In genomic region chr11:93643436-93643835, GRCm38 (mm10) we compare ENCODE assay signal across 21 mouse cellular contexts.
DNase-seq lines count a peak whose midpoint lies in the region; ATAC-seq and TF ChIP-seq lines count a peak whose summit lies in the region.
"Had no signal": no experiment of that assay in that cellular context is flagged by ENCODE, and none has a peak within 500 bp of the region (broad histone marks: within the 10 kb centered on the region; RNA-seq: fewer than 3 reads in every experiment).

No protein-coding gene starts in this region.

- 18% methylated on average over 9 of the region's 9 CpGs for WGBS in cerebellum, adult 2 months
- 91% methylated on average over 9 of the region's 9 CpGs for WGBS in hindbrain, embryonic 12.5 days
- 95% methylated on average over 9 of the region's 9 CpGs for WGBS in thymus, adult 2 months

- peak; percentile 35; the same call in 1 of the 2 replicates for ATAC-seq in frontal cortex, adult (ENCODE audit: low TSS enrichment)
- ATAC-seq in hindbrain, embryonic 12.5 days (ENCODE audit: low FRiP score), result no peak

- no peaks in the 10 kb centered on the region for H3K9me3 ChIP-seq in hindbrain, embryonic 12.5 days (replicated peaks)
- H3K9me3 ChIP-seq: embryonic facial prominence, embryonic 10.5 days; heart, embryonic 15.5 days; kidney, embryonic 15.5 days; limb, embryonic 10.5 days; stomach, embryonic 15.5 days had no signal

- H3K4me3 ChIP-seq in cerebellum, adult 2 months (replicated peaks; ENCODE audit: insufficient read depth, low read depth, low read length), result no peak overlapping the region
- H3K4me3 ChIP-seq in hindbrain, embryonic 12.5 days, result no peak overlapping the region
- H3K4me3 ChIP-seq in thymus, adult 2 months (ENCODE audit: control insufficient read depth, insufficient read depth, low read length), result no peak overlapping the region
- H3K4me3 ChIP-seq: embryonic facial prominence, embryonic 10.5 days; erythroblast, embryonic 14.5 days; heart, adult 2 months; heart, embryonic 15.5 days; kidney, embryonic 15.5 days; limb, embryonic 10.5 days; stomach, embryonic 15.5 days had no signal

- peaks cover 22% of the 10 kb centered on the region; the same call in 1 of the 2 replicates for H3K4me1 ChIP-seq in cerebellum, adult 2 months (ENCODE audit: control insufficient read depth, insufficient read depth, low read length)
- H3K4me1 ChIP-seq in hindbrain, embryonic 12.5 days, result peaks cover 5% of the 10 kb centered on the region; the same call in 1 of the 2 replicates
- H3K4me1 ChIP-seq in thymus, adult 2 months (replicated peaks; ENCODE audit: control insufficient read depth, insufficient read depth, low read length), result no peaks in the 10 kb centered on the region
- H3K4me1 ChIP-seq: embryonic facial prominence, embryonic 10.5 days; kidney, embryonic 15.5 days; limb, embryonic 10.5 days; stomach, embryonic 15.5 days had no signal

- H3K9ac ChIP-seq in hindbrain, embryonic 12.5 days, result no peak overlapping the region
- H3K9ac ChIP-seq: heart, embryonic 15.5 days; kidney, embryonic 15.5 days; lung, embryonic 14.5 days; stomach, embryonic 15.5 days had no signal

- H3K36me3 ChIP-seq in hindbrain, embryonic 12.5 days, result no peaks in the 10 kb centered on the region
- H3K36me3 ChIP-seq in thymus, adult 2 months (ENCODE audit: control insufficient read depth, insufficient read depth, low read length), result no peaks in the 10 kb centered on the region
- H3K36me3 ChIP-seq: embryonic facial prominence, embryonic 10.5 days; heart, embryonic 15.5 days; kidney, embryonic 15.5 days; limb, embryonic 10.5 days; stomach, embryonic 15.5 days had no signal

- no peak overlapping the region for H3K4me2 ChIP-seq in hindbrain, embryonic 12.5 days (replicated peaks)
- H3K4me2 ChIP-seq: heart, embryonic 15.5 days; kidney, embryonic 15.5 days; liver, embryonic 11.5 days; lung, embryonic 14.5 days; midbrain, embryonic 11.5 days; stomach, embryonic 15.5 days had no signal

- H3K27ac ChIP-seq in cerebellum, adult 2 months (ENCODE audit: insufficient read depth, low read length), result peak overlapping the region; percentile 86
- H3K27ac ChIP-seq in hindbrain, embryonic 12.5 days, result no peak overlapping the region
- no peak overlapping the region for H3K27ac ChIP-seq in thymus, adult 2 months (ENCODE audit: control insufficient read depth, insufficient read depth, low read length)
- H3K27ac ChIP-seq: embryonic facial prominence, embryonic 10.5 days; heart, adult 2 months; heart, embryonic 15.5 days; kidney, embryonic 15.5 days; limb, embryonic 10.5 days; macrophage; stomach, embryonic 15.5 days had no signal

- no peak for DNase-seq in frontal cortex, postnatal 14 days (ENCODE audit: low spot score in 2 of 2)
- DNase-seq in cerebellum, adult 2 months, result peak; percentile 77 to 86
- peak; percentile 46 for DNase-seq in layer of hippocampus, adult 11-12 months (ENCODE audit: low spot score)
- peak; percentile 36 to 48 for DNase-seq in layer of hippocampus, postnatal 36 days
- no peak for DNase-seq in lung, adult 18-20 months
- DNase-seq in thymus, adult 2 months, result no peak
- DNase-seq: adrenal gland, postnatal 25 days; gastrocnemius, postnatal 10 days; heart, adult 2 months; lung, embryonic 14.5 days had no signal

- TF ChIP-seq CTCF in cerebellum, adult 2 months (IDR thresholded peaks at IDR 0.05; ENCODE audit: borderline replicate concordance, insufficient read depth, low read depth, low read length), result no peak
- TF ChIP-seq CTCF in thymus, adult 2 months (IDR thresholded peaks at IDR 0.05; ENCODE audit: borderline replicate concordance, control insufficient read depth, extremely low read depth, insufficient read depth, low read length, poor library complexity), result no peak

- peak; percentile 14; the same call in 1 of the 2 replicates for TF ChIP-seq POLR2A in cerebellum, adult 2 months (IDR thresholded peaks at IDR 0.05; ENCODE audit: borderline replicate concordance, insufficient read depth, low read length)
- no peak for TF ChIP-seq POLR2A in thymus, adult 2 months (IDR thresholded peaks at IDR 0.05; ENCODE audit: control insufficient read depth, extremely low read depth, insufficient read depth, low read length, poor library complexity)

- H3K27me3 ChIP-seq in cerebellum, adult 2 months (ENCODE audit: control insufficient read depth, insufficient read depth, low read length), result no peaks in the 10 kb centered on the region
- H3K27me3 ChIP-seq in hindbrain, embryonic 12.5 days, result no peaks in the 10 kb centered on the region
- no peaks in the 10 kb centered on the region for H3K27me3 ChIP-seq in thymus, adult 2 months (ENCODE audit: control insufficient read depth, insufficient read depth, low read length)
- H3K27me3 ChIP-seq: heart, embryonic 15.5 days; kidney, embryonic 15.5 days; stomach, embryonic 15.5 days had no signal

Comparison
In these comparisons a context has a peak if more than half of its experiments do, and no peak if none do; other contexts are left out.
1. DNase-seq: peak in cerebellum, adult 2 months (2 of 2), layer of hippocampus, adult 11-12 months (single experiment) and layer of hippocampus, postnatal 36 days (2 of 2); none in frontal cortex, postnatal 14 days (0 of 2), lung, adult 18-20 months (0 of 2) and thymus, adult 2 months (single experiment).